Mouse (Mus musculus): ENCODE data around the gene Hist1h2bj. TPM values are rescaled to one million over a fixed set of nuclear protein-coding genes. Genes with fewer than 3 reads are reported as not detected.
"Not testable (repeated sequence)": the region's sequence is repeated elsewhere in the genome, so short reads cannot be mapped to it uniquely, and the experiment has no call there.

Hist1h2bj gene
- total RNA-seq, 2 experiments from 2014 or later: 21.4 to 25.6 TPM

DNA sequence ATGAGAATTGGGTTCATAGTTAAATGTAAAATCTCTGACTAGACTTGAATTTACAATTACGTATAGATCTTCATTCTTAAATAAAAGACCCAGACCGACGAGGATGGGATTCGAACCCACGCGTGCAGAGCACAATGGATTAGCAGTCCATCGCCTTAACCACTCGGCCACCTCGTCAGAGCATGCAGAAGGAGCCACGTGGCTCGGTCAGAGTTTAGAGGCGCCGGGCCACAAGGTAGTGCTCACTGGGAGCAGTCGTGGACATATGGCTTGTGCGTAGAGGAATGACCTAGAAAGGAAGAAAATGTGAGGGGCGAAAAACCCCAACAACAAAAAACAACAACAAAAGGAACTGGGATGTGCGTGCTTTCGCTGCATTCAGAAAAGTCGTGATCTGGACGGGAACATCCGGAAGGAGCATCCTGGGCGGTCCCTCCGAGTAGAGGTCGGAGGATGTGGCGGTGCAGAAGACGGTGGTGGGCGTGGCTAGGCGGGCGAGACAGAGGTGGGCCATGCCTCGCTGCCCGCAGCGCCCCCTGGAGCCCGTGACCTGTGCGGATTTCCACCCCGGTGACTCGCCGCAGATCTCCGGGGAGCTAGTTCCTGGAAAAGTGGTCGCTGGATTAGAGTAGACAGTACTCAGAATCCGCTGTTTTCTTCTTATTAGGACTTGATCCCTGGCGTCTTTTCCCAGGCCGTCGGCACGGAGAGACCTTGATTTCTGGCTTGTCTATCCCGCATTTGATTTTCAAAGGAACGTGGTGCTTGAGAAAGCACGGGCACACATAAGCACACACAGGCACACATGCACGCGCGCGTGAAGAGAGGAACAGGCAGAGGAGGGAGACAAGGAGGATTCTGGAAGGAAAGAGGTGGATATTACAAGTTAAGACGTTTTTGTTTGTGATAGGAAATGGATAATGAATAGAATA is 7.8 kb downstream of the Hist1h2bj start:
- DNase-seq (ENCODE audit: extremely low spot score in 1 of 2, low spot score in 2 of 2): peak; percentile 85 to 96
- intact Hi-C loops (cut with DNase I): loop anchor here (10.0 kb wide), 1 partner anchor 1224 kb away; no protein-coding TSS in a partner anchor

DNA sequence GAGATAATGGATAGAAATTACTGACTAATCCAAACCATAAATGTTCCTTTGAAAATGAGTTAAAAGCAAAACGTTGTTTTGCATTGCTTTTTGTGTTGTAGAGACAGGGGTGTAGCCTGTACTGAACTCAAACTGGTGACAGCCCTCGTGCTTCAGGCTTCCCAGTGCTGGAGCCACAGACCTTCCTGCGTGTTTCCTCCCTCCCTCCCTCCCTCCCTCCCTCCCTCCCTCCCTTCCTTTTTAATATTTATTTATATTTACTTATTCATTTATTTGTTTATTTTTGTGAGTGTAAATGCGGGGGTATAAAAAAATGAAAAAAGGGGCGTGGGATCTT is 8.5 kb downstream of the Hist1h2bj start:
- DNase-seq (ENCODE audit: extremely low spot score in 1 of 2, low spot score in 2 of 2): no peak

DNA sequence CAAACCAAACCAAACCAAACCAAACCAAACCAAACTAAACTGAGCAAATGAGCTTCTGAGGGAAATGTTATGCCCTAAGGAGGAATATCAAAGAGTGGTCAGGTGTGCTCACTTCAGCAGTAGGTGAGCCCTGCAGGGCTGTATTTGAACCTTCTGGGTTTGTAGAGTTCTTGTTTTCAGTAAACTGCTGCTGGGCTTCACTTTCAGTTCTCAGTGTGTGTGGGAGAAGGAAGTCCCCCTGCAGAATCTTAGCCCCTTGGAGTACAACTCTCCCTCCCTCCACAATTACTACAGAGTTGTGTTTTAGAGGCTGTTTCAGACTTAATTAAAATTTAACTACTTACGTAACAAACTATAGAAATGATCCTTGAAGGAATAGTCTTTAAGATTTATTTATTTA is 10.7 kb downstream of the Hist1h2bj start:
- intact Hi-C loops (cut with DNase I): loop anchor here (10.0 kb wide), 1 partner anchor 1221 kb away; no protein-coding TSS in a partner anchor
- DNase-seq (ENCODE audit: extremely low spot score in 1 of 2, low spot score in 2 of 2): no peak

More for the DNA sequence above, 8.5 kb downstream of the Hist1h2bj start:
- intact Hi-C loops (cut with DNase I): loop anchor here (10.0 kb wide), 1 partner anchor 1223 kb away; no protein-coding TSS in a partner anchor

DNA sequence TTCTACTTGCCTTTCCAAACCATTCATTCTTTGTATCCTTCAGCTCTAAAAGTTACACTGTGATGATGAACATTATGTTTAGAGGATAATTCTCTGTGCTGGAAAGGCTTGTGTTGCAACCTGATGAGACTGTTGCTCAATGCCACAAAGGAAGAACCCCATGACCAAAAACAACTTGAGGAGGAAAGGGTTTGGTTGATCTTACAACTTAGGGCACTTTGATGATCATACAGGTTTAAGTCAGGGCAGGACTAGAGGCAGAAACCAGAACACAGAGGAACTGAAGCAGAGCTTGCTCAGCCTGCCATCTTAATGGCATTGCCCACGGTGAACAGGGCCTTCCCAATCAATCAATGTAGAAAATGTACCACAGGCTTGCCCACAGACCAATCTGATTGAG is 18.4 kb downstream of the Hist1h2bj start:
- intact Hi-C loops (cut with DNase I): no loop called here
- no peak for DNase-seq (ENCODE audit: extremely low spot score in 1 of 2, low spot score in 2 of 2)

DNA sequence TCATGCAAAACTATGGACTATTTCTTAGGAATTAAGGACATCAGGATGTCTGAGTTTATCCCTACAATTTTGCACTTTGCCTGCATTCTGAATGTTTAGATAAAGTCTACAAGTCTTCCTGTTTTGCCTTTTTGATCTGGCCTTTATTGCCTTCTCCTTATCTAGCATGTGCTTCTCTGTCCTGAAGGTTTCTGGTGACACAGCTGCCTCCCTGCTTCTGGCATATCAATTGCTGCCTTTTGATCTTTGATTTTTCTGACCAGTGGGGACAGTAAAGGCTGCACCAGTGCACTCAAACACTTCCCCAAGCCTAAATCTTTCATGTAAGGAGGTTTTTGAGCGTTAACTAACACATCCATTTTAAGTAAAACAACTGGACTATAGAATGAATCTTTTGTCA is 20.5 kb downstream of the Hist1h2bj start:
- no peak for DNase-seq (ENCODE audit: extremely low spot score in 1 of 2, low spot score in 2 of 2)
- intact Hi-C loops (cut with DNase I): no loop called here

- not testable (repeated sequence) for DNase-seq (ENCODE audit: extremely low spot score in 1 of 2, low spot score in 2 of 2)
Observed at GRCm38 (mm10) chr13:22084140-22084539, 41.1 kb downstream of the Hist1h2bj start, which contains the start of gene Vmn1r188. TSS of gene Vmn1r188 (plus strand) at chr13:22084440.

More at GRCm38 (mm10) chr13:22084140-22084539, 41.1 kb downstream of the Hist1h2bj start, which contains the start of gene Vmn1r188:
- intact Hi-C loops (cut with DNase I): not testable (repeated sequence)

Small RNA genes lying within 50 kb of the gene (microRNA-seq; reads per million reads assigned to microRNA genes)
- gene Gm26300: not detected
- not detected for gene Gm44390
- gene Gm44486: not detected

Other genes with a start within 250 kb of the Hist1h2bj start
- gene Hist1h2bq, start 233.0 kb upstream of the Hist1h2bj start, total RNA-seq (2021): 10 to 100 TPM; 48.3 to 50.2 TPM
- not detected for gene Hist1h2ao, start 232.7 kb upstream of the Hist1h2bj start, total RNA-seq (2021)
- 100 to 1,000 TPM; 180 to 194 TPM for gene Hist1h4m, start 231.5 kb upstream of the Hist1h2bj start, total RNA-seq (2021)
- gene Hist1h4n, start 211.0 kb upstream of the Hist1h2bj start, total RNA-seq (2021): 10 to 100 TPM; 21.2 to 27.5 TPM
- 10 to 100 TPM; 66.4 to 75.9 TPM for gene Hist1h2ap, start 209.7 kb upstream of the Hist1h2bj start, total RNA-seq (2021)
- 10 to 100 TPM; 47.5 to 49.6 TPM for gene Hist1h2br, start 209.5 kb upstream of the Hist1h2bj start, total RNA-seq (2021)
- 1 to 10 TPM; 3.9 to 5.1 TPM for gene Zfp184, start 98.1 kb upstream of the Hist1h2bj start, total RNA-seq (2021)
- gene Pom121l2, start 62.0 kb upstream of the Hist1h2bj start, total RNA-seq (2021): not detected
- gene Prss16, start 33.5 kb upstream of the Hist1h2bj start, total RNA-seq (2021): under 1 TPM in 1 of 2 experiments, not detected in 1; 0.55 TPM
- gene Hist1h2ah, start 7.6 kb upstream of the Hist1h2bj start, total RNA-seq (2021): 10 to 100 TPM; 37.9 to 54.9 TPM
- 10 to 100 TPM; 38.0 to 50.2 TPM for gene Hist1h2bk, start 7.3 kb upstream of the Hist1h2bj start, total RNA-seq (2021)
- 10 to 100 TPM; 45.9 to 47.6 TPM for gene Hist1h4i, start 1.9 kb upstream of the Hist1h2bj start, total RNA-seq (2021)
- gene Hist1h2ag, start 270 bp upstream of the Hist1h2bj start, total RNA-seq (2021): 10 to 100 TPM; 26.2 to 28.0 TPM
- gene Vmn1r188, start 41.2 kb downstream of the Hist1h2bj start, total RNA-seq (2021): not detected
- gene Vmn1r189, start 62.6 kb downstream of the Hist1h2bj start, total RNA-seq (2021): not detected
- not detected for gene Vmn1r191, start 140.8 kb downstream of the Hist1h2bj start, total RNA-seq (2021)
- gene Vmn1r192, start 147.9 kb downstream of the Hist1h2bj start, total RNA-seq (2021): not detected
- not detected for gene Vmn1r193, start 179.9 kb downstream of the Hist1h2bj start, total RNA-seq (2021)
- not detected for gene Vmn1r194, start 201.0 kb downstream of the Hist1h2bj start, total RNA-seq (2021)
- gene Vmn1r195, start 227.3 kb downstream of the Hist1h2bj start, total RNA-seq (2021): not detected
- not detected for gene Vmn1r196, start 246.7 kb downstream of the Hist1h2bj start, total RNA-seq (2021)

Data from left cerebral cortex, postnatal 10 days (tissue).